Mouse (Mus musculus): ENCODE measurements around the gene Tmem50b. TPM values are rescaled to one million over a fixed set of nuclear protein-coding genes. Genes with fewer than 3 reads are reported as not detected.

Tmem50b gene
- polyA plus RNA-seq, 1 experiment from 2014 or later: 47.7 TPM

DNA sequence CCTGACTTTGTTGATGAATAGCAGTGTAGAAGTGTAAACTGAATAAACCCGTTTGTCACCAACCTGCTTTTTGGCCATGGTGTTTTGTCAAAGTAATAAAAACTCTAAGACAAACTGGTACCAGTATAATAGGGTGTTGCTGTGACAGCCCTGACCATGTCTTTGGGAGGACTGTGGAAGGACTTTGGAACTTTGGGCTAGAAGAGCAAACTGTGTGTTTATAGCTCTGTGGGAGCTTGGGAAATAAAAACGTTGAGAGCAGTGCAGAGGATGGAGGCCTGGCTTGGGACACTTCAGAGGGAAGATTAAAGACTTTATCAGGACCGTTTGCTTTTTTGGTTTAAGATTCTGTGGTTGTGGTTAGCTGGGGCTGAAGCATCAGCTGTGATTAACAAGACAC, 26.5 kb downstream of the Tmem50b start:
- Histone ChIP-seq H3K27me3 (ENCODE audit: insufficient read depth, low read length) (no peaks in the 10 kb centered on the region), H3K27ac (ENCODE audit: low read length) (no peak overlapping the region), H3K9me3 (ENCODE audit: low read length) (no peaks in the 10 kb centered on the region), H3K9ac (replicated peaks; ENCODE audit: low read length) (no peak overlapping the region), H3K4me2 (replicated peaks; ENCODE audit: low read depth, low read length) (no peak overlapping the region), H3K4me1 (ENCODE audit: insufficient read depth, low read length) (no peaks in the 10 kb centered on the region), H3K4me3 (ENCODE audit: low read length) (no peak overlapping the region), H3K36me3 (ENCODE audit: insufficient read depth, low read length) (no peaks in the 10 kb centered on the region)
- ATAC-seq (ENCODE audit: low FRiP score, low TSS enrichment): no peak
- 48% methylated on average over 3 of the region's 3 CpGs for WGBS

DNA sequence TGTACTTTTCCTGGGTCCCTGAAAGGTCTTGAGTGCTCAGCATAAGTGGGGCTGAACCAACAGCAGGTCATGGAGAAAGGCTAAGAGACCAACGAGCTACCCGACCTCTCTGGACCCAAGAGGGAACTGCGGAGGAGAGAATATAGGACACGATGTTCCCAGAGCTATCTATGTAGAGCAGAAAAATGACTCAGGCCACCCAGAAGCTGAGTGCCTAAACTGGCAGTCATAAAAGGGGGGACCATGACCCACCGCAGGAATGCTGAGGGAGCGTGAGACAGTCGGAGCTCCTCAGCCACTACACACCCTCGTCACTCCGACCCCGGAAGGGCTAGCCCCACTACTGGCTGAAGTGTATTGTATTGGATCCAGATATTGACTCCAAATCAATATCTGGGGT, 28.6 kb downstream of the Tmem50b start:
- Histone ChIP-seq H3K9ac (replicated peaks; ENCODE audit: low read length) (no peak overlapping the region), H3K27ac (ENCODE audit: low read length) (no peak overlapping the region), H3K4me2 (replicated peaks; ENCODE audit: low read depth, low read length) (no peak overlapping the region), H3K4me1 (ENCODE audit: insufficient read depth, low read length) (no peaks in the 10 kb centered on the region), H3K36me3 (ENCODE audit: insufficient read depth, low read length) (0 out of 2 replicates have a peak, but pooled peaks cover 3% of the 10 kb centered on the region), H3K27me3 (ENCODE audit: insufficient read depth, low read length) (no peaks in the 10 kb centered on the region), H3K9me3 (ENCODE audit: low read length) (no peaks in the 10 kb centered on the region), H3K4me3 (ENCODE audit: low read length) (no peak overlapping the region)
- 77% methylated on average over 10 of the region's 10 CpGs for WGBS
- ATAC-seq (ENCODE audit: low FRiP score, low TSS enrichment): no peak

- ATAC-seq (ENCODE audit: low FRiP score, low TSS enrichment): no peak
- no peak overlapping the region for H3K9ac ChIP-seq (replicated peaks; ENCODE audit: low read length)
- H3K4me1 ChIP-seq (ENCODE audit: insufficient read depth, low read length): no peaks in the 10 kb centered on the region
- H3K27ac ChIP-seq (ENCODE audit: low read length): no peak overlapping the region
- H3K4me3 ChIP-seq (ENCODE audit: low read length): no peak overlapping the region
- no peaks in the 10 kb centered on the region for H3K27me3 ChIP-seq (ENCODE audit: insufficient read depth, low read length)
- no peaks in the 10 kb centered on the region for H3K9me3 ChIP-seq (ENCODE audit: low read length)
- WGBS: 79% methylated on average over 7 of the region's 7 CpGs
- no peak overlapping the region for H3K4me2 ChIP-seq (replicated peaks; ENCODE audit: low read depth, low read length)
- H3K36me3 ChIP-seq (ENCODE audit: insufficient read depth, low read length): peaks cover 24% of the 10 kb centered on the region
These were observed 31.6 kb downstream of the Tmem50b start for GRCm38 (mm10) chr16:91566002-91566401.

- H3K4me1 ChIP-seq (ENCODE audit: insufficient read depth, low read length): no peaks in the 10 kb centered on the region
- no peak for ATAC-seq (ENCODE audit: low FRiP score, low TSS enrichment)
- no peak overlapping the region for H3K4me3 ChIP-seq (ENCODE audit: low read length)
These were observed 32.2 kb downstream of the Tmem50b start for GRCm38 (mm10) chr16:91565292-91565951.

DNA sequence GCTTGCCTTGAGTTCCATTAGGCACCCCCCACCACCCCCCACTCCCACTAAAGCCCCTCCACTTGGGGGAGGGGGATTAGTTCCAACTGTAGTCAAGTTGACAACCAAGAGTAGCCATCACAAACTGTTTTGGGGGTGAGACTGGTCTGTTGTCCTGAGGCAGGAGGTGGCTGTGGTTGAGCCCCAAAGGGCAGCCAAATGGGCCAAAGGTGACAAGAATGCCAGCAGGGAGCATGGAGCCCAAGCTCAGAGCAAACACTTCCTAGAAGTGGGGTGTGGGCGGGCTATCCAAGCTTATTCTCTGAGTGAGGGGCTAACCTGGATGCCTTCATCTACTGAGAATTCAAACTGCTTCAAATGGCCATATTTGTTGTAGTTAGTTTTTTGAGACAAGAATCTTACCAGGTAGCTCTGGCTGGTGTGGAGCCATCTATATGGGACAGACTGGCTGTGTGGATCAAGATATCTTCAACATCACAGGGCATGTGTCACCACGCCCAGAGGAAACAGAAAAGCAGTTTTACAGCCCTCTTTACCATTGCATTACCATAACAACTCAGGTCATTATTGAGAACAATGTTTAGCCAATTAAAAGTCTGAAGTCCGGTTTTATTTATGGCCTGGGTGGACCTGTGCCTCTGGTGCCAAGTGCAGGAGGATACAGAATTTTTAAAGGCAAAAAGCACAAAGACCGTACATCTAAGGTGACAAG, 32.9 kb downstream of the Tmem50b start:
- Histone ChIP-seq H3K9me3 (ENCODE audit: low read length) (no peaks in the 10 kb centered on the region), H3K4me1 (ENCODE audit: insufficient read depth, low read length) (no peaks in the 10 kb centered on the region), H3K9ac (replicated peaks; ENCODE audit: low read length) (no peak overlapping the region), H3K4me3 (ENCODE audit: low read length) (no peak overlapping the region), H3K27ac (ENCODE audit: low read length) (no peak overlapping the region), H3K4me2 (replicated peaks; ENCODE audit: low read depth, low read length) (no peak overlapping the region), H3K36me3 (ENCODE audit: insufficient read depth, low read length) (peaks cover 30% of the 10 kb centered on the region), H3K27me3 (ENCODE audit: insufficient read depth, low read length) (no peaks in the 10 kb centered on the region)
- WGBS: 63% methylated on average over 4 of the region's 4 CpGs
- ATAC-seq (ENCODE audit: low FRiP score, low TSS enrichment): no peak

More at GRCm38 (mm10) chr16:91565292-91565951, 32.2 kb downstream of the Tmem50b start:
- H3K4me2 ChIP-seq (replicated peaks; ENCODE audit: low read depth, low read length): no peak overlapping the region
- no peaks in the 10 kb centered on the region for H3K27me3 ChIP-seq (ENCODE audit: insufficient read depth, low read length)
- peaks cover 27% of the 10 kb centered on the region for H3K36me3 ChIP-seq (ENCODE audit: insufficient read depth, low read length)
- H3K9me3 ChIP-seq (ENCODE audit: low read length): no peaks in the 10 kb centered on the region
- H3K9ac ChIP-seq (replicated peaks; ENCODE audit: low read length): no peak overlapping the region
- H3K27ac ChIP-seq (ENCODE audit: low read length): no peak overlapping the region
- WGBS: 69% methylated on average over 9 of the region's 9 CpGs

DNA sequence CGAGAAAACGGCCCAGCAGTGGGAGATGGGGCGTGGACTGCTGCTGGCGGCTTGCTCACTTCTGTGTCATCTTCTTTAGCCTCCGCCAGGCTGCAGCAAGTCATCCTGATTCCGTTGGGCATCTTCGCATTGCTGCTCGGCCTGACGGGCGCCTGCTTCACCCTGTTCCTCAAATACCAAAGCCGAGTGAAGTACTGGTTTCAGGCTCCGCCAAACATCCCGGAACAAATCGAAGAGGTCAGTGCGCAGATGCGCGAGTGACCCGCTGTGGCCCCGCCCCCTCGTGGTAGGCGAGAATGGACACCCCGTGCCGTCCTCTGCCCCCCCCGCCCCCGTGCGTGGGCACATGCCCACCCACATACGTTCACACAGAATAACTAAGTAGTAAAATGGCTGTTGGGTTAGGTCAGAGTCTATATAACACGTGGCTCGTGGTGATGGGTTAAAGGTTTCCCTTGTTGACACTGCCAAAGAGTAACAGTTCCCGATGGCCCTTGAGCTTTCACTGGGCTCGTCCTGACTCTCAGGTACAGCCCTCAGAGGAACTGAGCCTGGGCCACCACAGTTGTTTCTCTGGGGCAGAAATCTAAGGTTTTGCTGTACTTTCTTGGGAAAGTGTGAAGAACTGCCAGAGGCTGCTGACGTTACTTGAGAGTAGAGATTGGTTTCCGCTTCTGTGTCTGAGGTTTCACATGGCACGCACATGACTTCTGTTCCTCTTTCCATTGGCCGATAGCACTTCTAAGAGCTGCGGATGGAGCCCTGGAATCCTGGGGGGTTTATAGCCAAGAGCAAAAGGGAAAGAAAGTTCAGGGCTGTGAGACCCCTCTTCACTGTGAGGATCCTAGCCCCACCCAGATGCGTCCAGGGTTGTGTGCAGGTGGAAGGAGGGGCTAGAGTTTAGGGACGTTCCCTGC, 35.8 kb downstream of the Tmem50b start:
- no peak for ATAC-seq (ENCODE audit: low FRiP score, low TSS enrichment)
- Histone ChIP-seq H3K36me3 (ENCODE audit: insufficient read depth, low read length) (peaks cover 46% of the 10 kb centered on the region), H3K9ac (replicated peaks; ENCODE audit: low read length) (no peak overlapping the region), H3K4me3 (ENCODE audit: low read length) (no peak overlapping the region), H3K27me3 (ENCODE audit: insufficient read depth, low read length) (no peaks in the 10 kb centered on the region), H3K27ac (ENCODE audit: low read length) (no peak overlapping the region), H3K4me2 (replicated peaks; ENCODE audit: low read depth, low read length) (no peak overlapping the region), H3K4me1 (ENCODE audit: insufficient read depth, low read length) (peaks cover 11% of the 10 kb centered on the region), H3K9me3 (ENCODE audit: low read length) (no peaks in the 10 kb centered on the region)
- WGBS: 80% methylated on average over 37 of the region's 38 CpGs

DNA sequence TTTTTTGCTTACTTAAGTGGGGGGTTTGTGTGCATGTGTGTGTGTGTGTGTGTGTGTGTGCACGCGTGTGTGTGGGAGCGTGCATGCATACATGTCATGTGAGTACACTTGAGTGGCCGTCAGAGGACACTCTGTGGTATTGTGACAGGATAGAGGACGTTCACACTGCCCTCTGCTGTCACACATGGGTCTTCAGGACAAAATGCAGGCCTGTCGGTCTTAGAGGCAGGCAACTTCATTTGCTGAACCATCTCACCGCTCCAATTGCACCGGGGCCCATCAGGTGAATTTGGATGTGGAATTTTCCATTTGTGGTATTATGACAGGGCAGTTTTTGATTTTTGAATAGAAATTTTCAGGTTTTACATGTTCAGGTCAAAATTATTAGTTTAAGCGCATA, 36.5 kb downstream of the Tmem50b start:
- Histone ChIP-seq H3K4me2 (replicated peaks; ENCODE audit: low read depth, low read length) (no peak overlapping the region), H3K9ac (replicated peaks; ENCODE audit: low read length) (no peak overlapping the region), H3K36me3 (ENCODE audit: insufficient read depth, low read length) (peaks cover 46% of the 10 kb centered on the region), H3K4me3 (ENCODE audit: low read length) (no peak overlapping the region), H3K27ac (ENCODE audit: low read length) (no peak overlapping the region), H3K4me1 (ENCODE audit: insufficient read depth, low read length) (peaks cover 18% of the 10 kb centered on the region), H3K9me3 (ENCODE audit: low read length) (no peaks in the 10 kb centered on the region), H3K27me3 (ENCODE audit: insufficient read depth, low read length) (no peaks in the 10 kb centered on the region)
- 59% methylated on average over 9 of the region's 9 CpGs for WGBS
- no peak for ATAC-seq (ENCODE audit: low FRiP score, low TSS enrichment)

- WGBS: 82% methylated on average over 15 of the region's 15 CpGs
- H3K4me3 ChIP-seq (ENCODE audit: low read length): no peak overlapping the region
- H3K27ac ChIP-seq (ENCODE audit: low read length): peak overlapping the region; percentile 29; the same call in 1 of the 2 replicates
- H3K36me3 ChIP-seq (ENCODE audit: insufficient read depth, low read length): peaks cover 39% of the 10 kb centered on the region
- H3K4me1 ChIP-seq (ENCODE audit: insufficient read depth, low read length): peaks cover 40% of the 10 kb centered on the region
- ATAC-seq (ENCODE audit: low FRiP score, low TSS enrichment): no peak; the same call in 1 of the 2 replicates
- no peak overlapping the region for H3K4me2 ChIP-seq (replicated peaks; ENCODE audit: low read depth, low read length)
- no peak overlapping the region for H3K9ac ChIP-seq (replicated peaks; ENCODE audit: low read length)
- no peaks in the 10 kb centered on the region for H3K27me3 ChIP-seq (ENCODE audit: insufficient read depth, low read length)
- no peaks in the 10 kb centered on the region for H3K9me3 ChIP-seq (ENCODE audit: low read length)
These were observed 39.9 kb downstream of the Tmem50b start for GRCm38 (mm10) chr16:91557693-91558092.

DNA sequence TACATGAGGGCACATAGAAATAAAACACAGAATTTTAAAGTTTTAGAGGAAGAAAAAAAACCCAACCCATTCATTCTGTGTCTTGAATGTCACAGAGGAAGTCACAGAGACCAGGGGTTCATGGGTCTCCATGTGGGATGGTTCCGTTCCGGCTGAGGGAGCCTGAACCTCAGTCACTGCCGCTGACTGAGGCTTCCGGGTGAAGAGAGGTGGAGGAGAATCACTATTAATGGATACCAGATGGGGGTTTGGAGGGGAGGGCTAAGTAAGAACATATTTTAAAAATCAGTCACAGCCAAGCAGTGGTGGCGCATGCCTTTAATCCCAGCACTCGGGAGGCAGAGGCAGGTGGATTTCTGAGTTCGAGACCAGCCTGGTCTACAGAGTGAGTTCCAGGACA, 40.4 kb downstream of the Tmem50b start:
- peak overlapping the region; percentile 79 for H3K27ac ChIP-seq (ENCODE audit: low read length)
- H3K4me3 ChIP-seq (ENCODE audit: low read length): no peak overlapping the region
- H3K9ac ChIP-seq (replicated peaks; ENCODE audit: low read length): no peak overlapping the region
- H3K4me2 ChIP-seq (replicated peaks; ENCODE audit: low read depth, low read length): no peak overlapping the region; the same call in 1 of the 2 replicates
- H3K9me3 ChIP-seq (ENCODE audit: low read length): no peaks in the 10 kb centered on the region
- ATAC-seq (ENCODE audit: low FRiP score, low TSS enrichment): peak; percentile 66
- WGBS: 36% methylated on average over 7 of the region's 7 CpGs
- H3K36me3 ChIP-seq (ENCODE audit: insufficient read depth, low read length): peaks cover 35% of the 10 kb centered on the region
- peaks cover 40% of the 10 kb centered on the region for H3K4me1 ChIP-seq (ENCODE audit: insufficient read depth, low read length)
- no peaks in the 10 kb centered on the region for H3K27me3 ChIP-seq (ENCODE audit: insufficient read depth, low read length)
